Mouse (Mus musculus) R1 (cell line): ENCODE data around the gene Akna.

Experiments
- DNase-seq: peaks from one replicate; pipeline ENCODE4 v3.0.0-alpha.2; 2018; ENCODE audit warnings: low read depth, low spot score

The Akna gene

DNA sequence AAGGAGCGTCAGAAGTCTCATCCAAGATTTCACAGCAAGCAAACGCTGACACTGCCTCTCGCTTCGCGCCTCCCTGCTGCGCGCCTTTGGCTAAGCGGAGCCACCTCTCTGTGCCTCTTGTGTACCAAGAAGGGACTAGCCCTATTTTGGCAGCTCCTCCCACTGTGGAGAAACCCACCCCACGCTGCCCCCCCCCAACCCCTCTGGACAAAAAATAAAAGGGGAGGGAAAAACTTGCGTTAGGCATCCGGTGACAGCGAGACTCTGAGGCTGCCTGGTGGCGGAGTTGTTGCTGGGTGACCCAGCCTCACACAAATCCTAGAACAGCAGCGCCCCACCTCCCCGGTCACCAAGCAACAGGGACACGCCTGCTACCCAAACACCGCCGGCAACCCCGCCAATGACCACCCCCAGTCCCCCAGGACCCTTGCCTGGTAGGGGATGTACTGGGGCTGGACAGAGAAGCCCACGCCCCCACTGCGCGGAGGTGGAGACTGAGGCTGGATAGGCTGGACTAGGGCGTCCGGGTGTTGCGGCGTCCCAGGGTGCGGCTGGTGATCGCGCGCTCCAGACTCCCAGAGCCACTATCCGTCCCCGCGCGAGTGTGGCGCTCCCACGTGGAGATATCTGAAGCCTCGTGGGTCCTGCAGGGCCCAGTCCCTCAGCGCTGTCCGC lies 6.9 kb upstream of the Akna start:
- peak; percentile 96 for DNase-seq

DNA sequence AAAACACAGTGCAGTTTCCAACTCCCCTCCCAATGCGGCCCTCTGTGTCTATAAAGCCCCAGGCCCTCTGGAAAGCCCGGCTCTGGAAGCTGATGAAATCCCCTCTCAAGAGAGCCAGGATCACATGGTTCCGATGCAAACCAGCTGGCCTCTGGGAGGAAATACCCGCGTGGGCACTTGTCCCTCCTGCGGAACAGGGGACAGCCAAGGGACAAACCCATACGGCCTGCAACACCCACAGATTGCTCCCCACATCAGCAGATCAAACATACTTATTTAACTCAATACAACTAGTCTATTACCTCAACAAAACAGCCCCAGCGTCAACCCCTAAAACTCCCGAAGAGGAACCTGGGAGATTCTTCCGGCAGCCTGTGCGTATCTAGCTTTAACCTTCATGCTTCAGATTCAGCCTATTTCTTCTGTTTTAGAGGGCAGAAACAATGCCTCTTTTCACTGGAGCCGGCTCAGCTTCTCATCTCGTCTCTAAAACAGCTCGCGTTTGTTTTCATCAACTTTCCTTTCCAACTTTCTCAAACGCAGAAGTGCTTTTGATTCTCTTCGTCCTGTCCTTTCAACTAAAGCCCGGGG lies 6.3 kb upstream of the Akna start:
- DNase-seq: no peak

DNA sequence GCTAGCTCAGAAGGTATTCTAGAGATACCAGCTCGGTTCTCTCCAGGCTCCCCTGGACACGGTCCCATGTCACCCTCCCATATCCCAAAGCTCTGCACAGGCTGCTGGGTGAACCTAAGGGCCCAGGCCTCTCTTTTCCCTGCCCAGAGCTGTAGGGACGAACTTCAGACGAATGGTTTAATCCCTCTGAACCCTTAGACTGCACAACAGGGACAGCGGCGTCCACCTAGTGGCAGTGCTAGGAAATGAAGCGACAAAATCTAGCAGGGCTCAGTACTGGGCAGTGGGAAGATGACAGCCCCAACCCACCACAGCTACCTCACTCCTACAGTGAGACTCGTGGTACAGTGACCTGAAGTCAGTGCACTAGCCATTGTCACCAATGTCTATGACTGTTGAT lies 5.5 kb upstream of the Akna start:
- peak; percentile 41 for DNase-seq

DNA sequence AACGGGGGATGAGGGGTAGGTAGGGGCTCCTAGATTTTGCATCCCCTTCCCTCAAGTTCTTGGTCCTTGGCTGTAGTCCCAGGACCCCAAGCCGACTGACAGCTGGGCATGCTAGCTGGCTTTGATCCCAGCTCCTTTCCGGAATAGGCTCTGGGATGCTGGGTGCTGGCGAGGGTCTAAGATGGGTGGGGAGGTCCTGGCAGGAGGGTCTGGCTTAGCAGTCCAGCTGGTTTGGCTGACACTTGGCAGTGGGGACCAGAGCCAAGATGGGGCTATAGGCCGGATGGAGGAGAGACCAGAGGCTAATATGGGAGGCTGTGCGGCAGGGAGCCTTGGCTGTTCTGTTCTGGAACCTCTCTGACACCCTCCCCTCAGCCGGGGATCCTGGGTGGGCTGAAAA lies 5.1 kb upstream of the Akna start:
- no peak for DNase-seq

DNA sequence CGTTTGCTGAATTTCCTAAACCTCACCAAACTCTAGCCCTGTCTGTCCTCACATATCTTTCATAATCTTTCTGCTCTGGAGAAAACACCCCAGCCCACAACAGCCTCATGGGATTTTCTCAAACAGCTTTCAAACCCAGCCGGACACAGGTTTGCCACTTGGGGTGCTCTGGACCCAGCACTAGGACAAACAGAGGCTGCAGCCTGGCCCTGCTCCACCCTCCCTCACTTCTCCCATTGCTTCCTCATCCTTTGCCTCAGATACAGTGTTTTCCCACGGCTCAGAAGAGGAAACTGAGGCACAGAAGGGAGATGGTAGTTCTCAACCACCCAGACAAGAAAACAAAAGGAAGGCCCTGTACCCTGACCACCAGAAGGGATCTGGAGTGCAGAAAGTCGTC lies 2.5 kb upstream of the Akna start:
- no peak for DNase-seq

DNA sequence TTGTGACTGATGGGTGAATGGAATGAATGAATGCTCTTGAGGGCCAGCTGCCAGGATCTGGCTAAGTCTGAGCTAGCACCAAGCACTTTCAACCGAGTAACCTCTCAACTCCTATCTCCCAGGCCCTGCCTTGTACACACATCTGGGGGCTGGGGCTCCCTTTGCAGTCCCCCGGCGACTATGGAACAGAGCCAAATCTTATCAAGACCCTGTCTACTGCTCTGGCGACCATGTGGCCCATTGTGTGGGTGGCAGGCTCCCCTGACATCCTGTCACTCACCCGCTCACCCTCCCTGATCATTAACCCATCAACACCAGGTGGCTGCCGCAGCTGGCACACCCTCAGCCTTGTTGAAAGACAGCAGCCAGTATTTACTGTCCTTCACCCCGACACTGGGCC lies 1.9 kb upstream of the Akna start:
- no peak for DNase-seq

DNA sequence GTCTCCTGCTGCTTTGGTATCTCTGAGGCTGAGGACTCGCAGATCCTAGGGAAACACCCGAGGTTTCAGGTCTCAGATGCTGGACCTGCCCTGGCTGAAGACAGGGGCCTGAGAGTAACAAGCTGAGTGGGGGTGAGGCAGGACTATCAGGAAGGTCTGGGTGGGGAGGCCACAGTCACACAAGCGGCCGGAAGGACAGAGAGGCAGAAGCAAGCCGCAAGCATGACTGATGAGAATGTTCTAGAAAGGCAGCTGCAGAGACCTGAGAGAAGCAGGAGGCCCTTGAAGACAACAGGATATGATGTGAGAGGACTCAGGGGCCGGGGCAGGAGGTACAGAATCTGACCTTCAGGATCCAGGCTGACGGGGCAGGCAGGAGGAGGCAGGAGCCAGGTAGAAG lies 1.1 kb upstream of the Akna start:
- DNase-seq: no peak

DNA sequence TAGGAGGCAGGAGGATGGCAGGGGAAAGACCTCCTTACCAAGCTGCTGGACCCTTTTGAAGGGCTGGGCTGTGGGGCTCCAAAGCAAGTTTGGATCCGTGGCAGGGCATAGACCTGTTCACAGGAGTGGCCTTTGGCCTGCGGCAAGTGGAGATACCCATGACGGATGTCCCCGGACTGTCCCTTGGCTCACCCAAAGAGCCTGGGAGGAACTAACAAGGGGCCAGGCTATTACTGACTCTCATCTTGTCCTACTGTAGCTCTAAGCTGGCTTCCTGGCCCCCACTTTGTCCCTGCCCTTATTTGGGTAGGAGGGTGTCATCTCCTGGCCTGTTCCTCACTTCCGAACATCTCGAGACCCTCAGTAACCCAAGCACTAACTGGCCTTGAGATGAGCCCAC lies 596 bp downstream of the Akna start:
- no peak for DNase-seq

DNA sequence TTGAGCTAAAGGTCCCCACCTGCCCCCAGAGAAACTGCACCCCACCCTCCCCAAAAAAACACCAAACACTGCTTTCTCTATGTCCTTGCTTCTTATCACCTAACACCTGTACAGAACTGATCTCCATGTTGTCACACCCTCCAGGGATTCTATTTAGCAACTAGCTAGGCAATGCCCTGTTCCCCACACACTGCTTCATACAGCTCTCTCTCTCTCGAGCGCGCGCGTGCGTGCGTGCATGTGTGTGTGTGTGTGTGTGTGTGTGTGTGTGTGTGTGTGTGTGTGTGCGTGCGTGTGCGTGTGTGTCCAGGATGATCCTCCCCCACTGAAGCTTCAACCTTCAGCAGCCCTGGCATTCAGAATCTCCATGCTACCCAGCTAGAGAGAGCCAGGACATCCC lies 1.1 kb downstream of the Akna start:
- DNase-seq: no peak

DNA sequence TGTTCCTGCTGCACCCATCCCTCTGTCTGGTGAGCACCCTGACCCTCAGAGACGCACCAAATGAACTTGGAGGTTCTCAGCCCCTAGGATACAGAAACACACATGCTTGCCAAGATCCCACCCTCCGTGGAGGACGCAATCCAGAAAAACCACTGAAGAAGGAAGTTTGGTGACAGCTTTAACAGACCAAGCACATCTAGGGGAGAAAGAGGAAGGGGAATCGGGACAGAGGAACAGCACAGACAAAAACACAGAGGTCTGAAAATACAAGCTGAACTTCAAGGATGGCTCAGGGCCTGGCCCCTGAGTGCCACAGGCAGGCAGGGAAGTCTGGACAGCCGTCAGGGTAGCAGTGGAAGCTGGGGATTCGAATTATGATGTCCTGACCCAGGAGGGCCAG lies 1.5 kb downstream of the Akna start:
- DNase-seq: no peak

DNA sequence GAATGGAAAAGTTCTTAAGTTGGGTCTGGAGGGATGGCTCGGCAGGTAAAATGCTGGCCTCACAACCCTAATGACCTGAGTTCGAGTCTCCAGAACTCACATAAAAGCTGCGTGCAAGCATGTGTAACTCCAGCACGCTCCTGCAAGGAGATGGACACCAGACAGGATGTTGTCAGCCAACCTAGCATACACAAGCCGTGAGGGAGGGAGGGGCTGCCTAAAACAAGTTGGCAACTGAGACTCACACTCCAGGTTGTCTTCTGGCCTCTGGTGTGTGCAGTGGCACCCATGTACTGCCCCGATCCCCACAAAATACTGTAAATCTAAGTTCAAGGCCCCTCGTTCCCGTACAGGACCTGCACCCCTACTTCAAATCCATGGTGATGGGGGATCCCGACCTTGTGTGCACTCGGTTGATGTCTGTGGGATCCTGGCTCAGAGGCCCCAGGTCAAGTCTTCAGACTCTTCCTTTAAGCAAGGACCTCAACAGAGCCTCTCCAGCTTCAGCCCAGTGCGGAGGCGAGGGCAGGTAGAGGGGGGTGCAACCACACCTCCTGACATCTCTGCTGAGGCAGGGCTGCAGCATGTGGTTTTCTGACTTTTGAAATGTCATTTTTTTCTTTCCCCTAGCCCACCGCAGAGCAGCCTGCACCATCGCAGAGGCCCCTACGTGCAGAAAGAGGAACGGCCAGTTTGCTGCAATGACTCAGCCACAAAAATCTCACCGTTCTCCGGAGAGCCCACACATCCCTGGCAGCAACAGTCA lies 2.4 kb downstream of the Akna start:
- no peak for DNase-seq

DNA sequence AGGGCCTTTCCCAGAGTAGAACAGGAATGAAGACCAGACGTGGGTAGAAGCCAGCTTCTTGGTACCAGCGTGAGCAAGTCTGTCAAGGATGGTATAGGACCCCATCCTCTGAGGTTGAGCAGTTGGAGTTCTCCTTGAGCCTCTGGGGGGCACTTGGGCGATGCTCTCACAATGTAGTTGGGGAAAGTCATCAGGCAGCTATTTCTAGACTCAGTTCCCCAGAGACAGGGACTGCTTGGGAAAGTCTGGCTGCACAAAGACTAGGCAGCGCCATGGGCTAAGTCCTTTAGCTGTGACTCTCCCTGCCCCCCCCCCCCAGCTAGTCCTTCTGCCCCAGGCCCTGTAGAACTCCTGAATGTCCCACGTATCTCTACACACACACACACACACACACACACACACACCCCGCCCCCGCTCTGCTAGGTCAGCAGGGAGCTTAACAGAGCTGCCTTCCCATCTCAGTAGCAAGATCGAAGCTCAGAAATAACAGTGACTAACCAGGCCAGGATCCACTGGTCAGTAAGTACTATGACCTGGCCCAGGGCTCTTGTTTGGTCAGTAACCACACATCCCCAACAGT lies 3.4 kb downstream of the Akna start:
- DNase-seq: no peak

DNA sequence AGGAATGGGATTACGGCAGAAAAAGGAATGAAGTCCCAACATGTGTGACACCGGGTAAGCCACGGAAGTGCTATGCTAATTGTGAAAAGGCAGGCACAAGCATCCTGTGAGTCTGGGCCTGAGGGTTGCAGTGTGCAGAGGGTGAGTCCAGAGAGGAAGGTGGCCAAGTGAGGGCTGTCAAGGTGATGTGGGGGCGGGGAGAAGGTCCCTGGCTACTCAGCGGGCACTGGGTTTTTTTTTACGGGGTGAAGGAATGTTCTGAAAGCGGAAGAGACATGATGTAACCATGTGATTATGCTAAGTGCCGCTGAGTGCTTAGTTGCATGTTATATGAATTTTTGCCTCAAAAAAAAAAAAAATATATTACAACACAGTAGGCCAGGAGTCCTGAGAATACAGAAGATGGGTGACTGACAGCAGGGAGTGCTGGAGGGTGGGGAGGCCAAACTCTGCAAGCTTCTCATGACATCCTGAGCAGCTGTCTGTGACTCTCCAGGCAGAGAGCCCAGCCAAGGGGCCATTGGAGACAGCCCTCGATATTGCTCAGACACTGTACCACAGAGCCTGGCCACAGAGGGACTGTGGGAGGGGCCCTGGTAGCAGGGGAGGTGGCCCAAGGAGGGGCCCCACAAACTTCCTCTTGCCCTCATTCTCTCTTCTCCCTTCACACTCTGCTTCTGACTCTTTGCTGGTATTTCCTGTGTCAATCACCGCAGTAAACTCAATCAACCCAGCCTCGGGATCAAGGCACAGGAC lies 4.1 kb downstream of the Akna start:
- no peak for DNase-seq

DNA sequence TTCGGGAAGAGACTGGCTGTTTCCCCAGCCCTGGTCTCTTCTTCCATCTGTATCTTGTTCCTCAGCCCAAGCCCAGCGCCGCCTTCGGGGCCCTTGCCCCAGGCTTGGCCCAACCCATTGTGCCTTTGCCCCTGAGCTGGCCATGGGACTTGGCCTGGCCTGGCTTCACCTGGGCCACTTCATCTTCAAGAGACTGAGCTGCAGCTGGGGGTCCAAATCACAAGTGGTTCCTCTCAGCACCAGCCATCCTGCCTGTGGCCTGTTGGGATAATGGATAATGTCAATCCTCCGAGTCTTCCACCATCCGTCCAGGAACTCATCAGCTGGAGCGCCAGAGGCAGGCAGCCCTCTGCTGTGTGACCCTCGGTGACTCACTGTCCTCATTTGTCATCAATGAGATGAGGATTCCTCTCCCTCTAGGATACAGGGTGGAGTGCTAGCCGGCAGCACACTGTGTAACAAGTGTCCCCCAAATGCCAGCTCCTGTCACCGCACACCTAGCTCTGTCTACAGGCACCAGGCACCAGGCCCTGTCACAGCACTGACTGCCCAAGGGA lies 5.1 kb downstream of the Akna start:
- no peak for DNase-seq

DNA sequence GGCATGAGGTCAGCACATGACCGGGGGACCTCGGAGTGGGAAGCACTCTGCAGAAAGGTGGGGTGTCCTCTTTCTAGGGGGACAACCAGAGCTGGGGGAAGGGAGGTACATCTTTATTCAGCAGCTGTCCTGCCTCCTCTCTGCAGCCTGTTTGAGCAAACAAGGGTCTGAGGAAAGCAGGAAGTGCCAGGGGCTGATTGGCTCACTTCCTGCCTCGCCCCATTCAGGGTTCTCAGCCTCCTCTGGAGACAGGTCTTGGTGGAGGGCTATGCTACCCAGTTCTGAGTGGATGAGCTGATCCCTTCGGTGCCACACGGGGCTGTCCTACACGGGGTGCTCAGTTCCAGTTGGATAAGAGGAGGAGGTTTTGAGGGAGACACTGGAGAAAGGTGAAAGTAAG lies 11.8 kb downstream of the Akna start:
- no peak for DNase-seq

DNA sequence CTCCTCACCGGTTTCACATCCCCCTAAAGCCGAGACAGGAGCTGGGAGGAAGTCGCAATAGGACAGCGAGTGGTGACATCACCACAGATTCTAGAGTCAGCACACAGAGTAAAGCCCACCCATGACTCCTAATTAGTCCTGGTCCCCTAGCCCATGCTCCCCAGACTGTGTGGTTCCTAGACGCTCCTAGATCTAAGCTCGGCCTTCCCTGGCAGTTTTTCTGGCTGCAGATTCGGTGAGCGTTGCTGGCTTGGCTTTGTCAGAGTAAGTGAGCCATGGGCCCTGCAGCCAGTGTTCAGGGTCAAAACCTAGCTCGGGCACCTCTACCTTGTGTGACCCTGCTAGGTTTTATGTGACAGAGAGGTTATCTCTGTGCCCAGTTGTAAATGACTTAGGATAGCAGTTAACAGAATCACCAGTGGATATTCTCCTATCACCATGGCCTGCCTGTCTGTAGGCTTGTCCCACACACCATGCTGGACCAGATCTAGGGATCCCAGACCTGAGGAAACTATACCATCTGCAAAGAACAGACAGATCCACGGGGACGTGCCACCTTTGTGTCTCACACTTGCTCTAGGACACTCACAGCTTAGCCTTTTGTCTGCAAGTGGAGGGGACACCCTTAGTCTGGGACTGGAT lies 13.1 kb downstream of the Akna start:
- no peak for DNase-seq

DNA sequence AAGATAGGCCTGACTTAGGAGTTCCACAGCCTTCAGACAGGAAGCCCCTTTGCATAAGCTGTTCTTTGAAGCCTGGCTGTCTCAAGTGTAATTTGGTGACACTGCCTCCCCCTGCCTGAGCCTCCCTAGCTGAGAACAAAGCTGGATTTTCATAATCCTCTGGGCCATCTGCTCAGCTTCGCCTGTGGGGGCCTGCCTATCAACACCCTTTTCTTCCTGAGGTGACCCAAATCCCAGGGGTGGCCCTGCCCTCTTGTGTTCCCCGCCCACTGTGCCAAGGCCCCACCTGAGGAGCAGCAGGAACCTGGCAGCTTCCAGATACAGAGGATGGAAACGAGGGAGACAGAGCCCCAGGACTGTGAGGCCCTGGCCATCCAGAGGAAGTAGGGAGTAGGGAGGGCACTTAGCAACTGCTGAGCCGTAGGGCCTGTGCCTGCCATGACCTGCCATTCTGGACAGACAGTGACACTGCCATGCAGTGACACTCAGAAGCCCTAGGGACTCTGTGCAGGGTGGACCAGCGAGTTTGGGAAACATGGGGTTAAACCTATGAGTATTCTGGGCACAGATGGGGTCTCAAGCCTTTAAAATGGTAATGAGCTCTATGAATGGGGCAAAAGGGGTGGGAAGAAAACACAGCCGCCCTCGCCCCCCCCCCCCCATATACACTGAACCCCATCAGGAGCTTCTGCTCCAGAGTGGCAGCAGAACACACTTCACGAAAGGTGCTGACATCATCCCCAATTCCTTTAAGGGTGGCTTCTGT lies 13.8 kb downstream of the Akna start:
- no peak for DNase-seq

DNA sequence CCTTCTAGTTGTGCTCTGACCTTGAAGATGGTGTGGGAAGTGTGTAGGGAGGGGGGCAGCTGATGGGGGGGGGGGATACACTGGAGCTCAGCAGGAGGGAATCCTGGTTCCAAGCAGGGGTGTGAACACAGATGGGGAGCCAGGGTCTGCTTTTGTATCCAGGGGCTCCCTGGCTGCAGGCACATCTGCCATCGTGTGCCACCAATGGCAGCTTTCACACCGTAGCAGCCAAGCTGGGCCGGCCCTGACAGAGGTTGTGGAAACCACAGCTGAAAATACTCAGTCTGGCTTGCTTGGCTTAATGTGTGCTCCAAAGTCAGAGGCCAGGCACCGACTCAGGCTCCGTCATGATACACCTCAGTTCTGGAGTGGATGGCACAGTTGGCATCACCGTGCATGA lies 15.1 kb downstream of the Akna start:
- no peak for DNase-seq

DNA sequence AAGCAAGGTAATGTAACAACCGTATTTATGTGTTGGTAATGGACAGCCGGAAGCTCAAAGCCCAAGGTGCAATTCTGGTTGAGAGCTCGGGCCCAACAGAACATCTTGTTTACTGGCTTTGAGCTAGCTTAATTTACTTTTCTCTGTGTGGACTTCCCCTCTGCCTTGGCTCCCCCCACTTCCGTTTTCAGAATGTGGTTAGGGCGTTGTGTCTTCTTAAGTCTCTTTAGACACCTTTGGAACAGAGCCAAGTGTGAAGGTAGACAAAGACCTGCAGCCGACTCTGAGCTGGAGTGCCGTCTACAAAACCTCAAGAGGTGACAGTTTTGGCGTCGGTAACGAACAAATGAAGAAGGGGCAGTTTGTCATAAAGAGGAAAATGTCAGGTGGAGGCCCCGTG lies 17.4 kb downstream of the Akna start:
- DNase-seq: no peak

DNA sequence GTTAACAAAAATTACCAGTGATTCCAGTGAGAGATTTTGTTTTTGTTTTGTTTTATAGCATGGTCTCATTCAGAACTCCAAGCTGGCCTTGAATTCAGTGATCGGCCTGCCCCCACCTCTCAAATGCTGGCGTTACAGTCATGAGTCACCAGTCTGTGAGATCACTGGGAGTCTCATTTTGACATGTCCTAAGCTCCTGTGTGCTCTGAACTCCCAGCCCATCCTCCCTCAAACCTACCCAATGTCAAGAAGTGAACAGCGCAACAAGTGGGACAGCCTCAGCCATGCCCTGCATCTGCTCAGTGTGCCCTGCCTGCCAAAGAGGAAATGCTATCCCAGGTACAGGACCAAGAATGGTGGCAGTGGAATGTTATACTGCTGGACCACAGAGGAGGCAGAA lies 17.9 kb downstream of the Akna start:
- DNase-seq: no peak

DNA sequence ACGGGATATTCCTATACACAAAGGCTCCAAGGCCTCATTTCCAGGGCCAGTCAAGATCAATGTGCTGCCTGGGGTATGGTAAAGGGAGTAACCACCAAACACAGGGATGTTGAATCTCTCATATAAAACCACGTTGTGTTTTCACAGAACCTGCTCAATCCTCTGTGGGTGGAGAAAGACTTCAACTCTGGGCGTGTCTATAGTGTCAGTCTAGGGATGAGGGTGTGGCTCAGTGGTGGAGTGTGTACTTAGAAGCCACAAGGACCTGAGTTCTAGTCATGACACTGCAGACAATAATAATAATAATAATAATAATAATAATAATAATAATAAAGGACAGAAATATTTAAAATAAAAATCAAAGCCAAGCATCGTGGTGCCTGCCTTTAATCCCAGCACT lies 18.9 kb downstream of the Akna start:
- no peak for DNase-seq
